Mouse (Mus musculus): ENCODE data around the gene Ppp1r12b.

DNA sequence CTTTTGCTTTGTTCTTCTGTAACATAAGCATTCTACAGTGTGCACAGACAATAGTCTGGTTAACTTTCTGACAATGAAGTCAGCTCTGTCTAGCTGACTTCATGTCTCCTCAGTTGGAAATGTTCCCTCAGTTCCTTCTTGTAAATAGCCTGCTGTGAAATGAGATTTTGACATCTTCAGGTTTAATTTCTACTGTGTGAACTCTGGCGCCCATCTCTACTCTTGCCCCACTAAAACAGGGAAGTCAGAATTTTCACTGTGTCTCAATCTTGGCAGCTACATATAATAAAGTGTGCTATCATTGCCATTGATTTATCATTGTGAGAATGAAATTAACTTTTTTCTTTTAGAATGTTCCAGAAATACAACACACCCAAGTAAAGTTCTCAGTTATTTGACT lies 170.8 kb downstream of the Ppp1r12b start:
- TF ChIP-seq POLR2A (IDR thresholded peaks at IDR 0.05; ENCODE audit: low read depth, low read length) (no peak), CTCF (IDR thresholded peaks at IDR 0.05; ENCODE audit: extremely low read depth, insufficient read depth, insufficient read length, insufficient replicate concordance) (no peak)

Measured in spleen, adult 2 months (tissue).